Mouse (Mus musculus): ENCODE measurements around the gene Tas2r131. TPM values are rescaled to one million over a fixed set of nuclear protein-coding genes. Genes with fewer than 3 reads are reported as not detected.
"Not testable (repeated sequence)": the region's sequence is repeated elsewhere in the genome, so short reads cannot be mapped to it uniquely, and the experiment has no call there.

Gene Tas2r131
- polyA plus RNA-seq (2015; fragmentation: Nextera tagmentation; extraction: Ambion mirVana) = not detected in 2 replicates

- no peaks in the 10 kb centered on the region for H3K27me3 ChIP-seq
- ATAC-seq (ENCODE audit: low FRiP score, low read depth) = no peak
- H3K9me3 ChIP-seq = no peaks in the 10 kb centered on the region
- WGBS = 48% methylated on average over 1 of the region's 1 CpGs
- H3K4me1 ChIP-seq = no peaks in the 10 kb centered on the region
- no peak within 1 kb of the TSS for H3K4me2 ChIP-seq (replicated peaks)
- H3K4me3 ChIP-seq = no peak within 1 kb of the TSS
- H3K9ac ChIP-seq = no peak within 1 kb of the TSS
- no peak within 1 kb of the TSS for H3K27ac ChIP-seq
- H3K36me3 ChIP-seq = no peaks in the 10 kb centered on the region
Measured at GRCm38 (mm10) chr6:132957819-132958218, at the start of gene Tas2r131. TSS of gene Tas2r131 (minus strand) at chr6:132957919.

GRCm38 (mm10) chr6:132980865-132981264 is 23.1 kb upstream of the Tas2r131 start, which contains the start of gene Tas2r109:
TSS of gene Tas2r109 (minus strand) at chr6:132980965.
- Histone ChIP-seq H3K4me3 (no peak within 1 kb of the TSS), H3K27me3 (no peaks in the 10 kb centered on the region), H3K4me2 (replicated peaks) (no peak within 1 kb of the TSS), H3K9ac (no peak within 1 kb of the TSS), H3K36me3 (no peaks in the 10 kb centered on the region), H3K9me3 (no peaks in the 10 kb centered on the region), H3K27ac (no peak within 1 kb of the TSS), H3K4me1 (no peaks in the 10 kb centered on the region)
- no peak for ATAC-seq (ENCODE audit: low FRiP score, low read depth)
- 72% methylated on average over 2 of the region's 2 CpGs for WGBS

GRCm38 (mm10) chr6:132950802-132951201 is 6.9 kb downstream of the Tas2r131 start, which contains the start of gene Tas2r129:
TSS of gene Tas2r129 (plus strand) at chr6:132951102.
- WGBS = 76% methylated on average over 2 of the region's 2 CpGs
- H3K4me2 ChIP-seq (replicated peaks) = no peak within 1 kb of the TSS

GRCm38 (mm10) chr6:132941376-132941775 is 16.3 kb downstream of the Tas2r131 start:
- H3K27ac ChIP-seq; H3K9ac ChIP-seq; H3K27me3 ChIP-seq; H3K4me3 ChIP-seq; H3K4me2 ChIP-seq (replicated peaks); H3K36me3 ChIP-seq; ATAC-seq (ENCODE audit: low FRiP score, low read depth); H3K4me1 ChIP-seq; H3K9me3 ChIP-seq: not testable (repeated sequence)

More at GRCm38 (mm10) chr6:132950802-132951201, 6.9 kb downstream of the Tas2r131 start, which contains the start of gene Tas2r129:
- no peaks in the 10 kb centered on the region for H3K4me1 ChIP-seq
- H3K4me3 ChIP-seq = no peak within 1 kb of the TSS
- H3K27me3 ChIP-seq = no peaks in the 10 kb centered on the region
- H3K9ac ChIP-seq = no peak within 1 kb of the TSS
- H3K36me3 ChIP-seq = no peaks in the 10 kb centered on the region
- H3K27ac ChIP-seq = no peak within 1 kb of the TSS
- H3K9me3 ChIP-seq = no peaks in the 10 kb centered on the region
- ATAC-seq (ENCODE audit: low FRiP score, low read depth) = no peak

GRCm38 (mm10) chr6:132909351-132909750 is 48.4 kb downstream of the Tas2r131 start, which contains the start of gene Tas2r125:
TSS of gene Tas2r125 (plus strand) at chr6:132909651.
- ATAC-seq (ENCODE audit: low FRiP score, low read depth) = no peak

More at GRCm38 (mm10) chr6:132909351-132909750, 48.4 kb downstream of the Tas2r131 start, which contains the start of gene Tas2r125:
- H3K4me2 ChIP-seq (replicated peaks) = no peak within 1 kb of the TSS
- H3K36me3 ChIP-seq = no peaks in the 10 kb centered on the region
- H3K27ac ChIP-seq = no peak within 1 kb of the TSS
- H3K4me3 ChIP-seq = no peak within 1 kb of the TSS
- 86% methylated on average over 3 of the region's 3 CpGs for WGBS
- H3K9me3 ChIP-seq = no peaks in the 10 kb centered on the region
- no peak within 1 kb of the TSS for H3K9ac ChIP-seq
- H3K4me1 ChIP-seq = no peaks in the 10 kb centered on the region
- H3K27me3 ChIP-seq = no peaks in the 10 kb centered on the region

Other genes with a start within 250 kb of the Tas2r131 start
- gene Tas2r122, start 246.0 kb downstream of the Tas2r131 start, polyA plus RNA-seq (2015; fragmentation: Nextera tagmentation; extraction: Ambion mirVana) = not detected in 2 replicates
- gene Tas2r115, start 219.9 kb downstream of the Tas2r131 start, polyA plus RNA-seq (2015; fragmentation: Nextera tagmentation; extraction: Ambion mirVana) = not detected in 2 replicates
- not detected in 2 replicates for gene Tas2r124, start 203.2 kb downstream of the Tas2r131 start, polyA plus RNA-seq (2015; fragmentation: Nextera tagmentation; extraction: Ambion mirVana)
- not detected in 2 replicates for gene Tas2r102, start 195.8 kb downstream of the Tas2r131 start, polyA plus RNA-seq (2015; fragmentation: Nextera tagmentation; extraction: Ambion mirVana)
- not detected in 2 replicates for gene Tas2r136, start 179.8 kb downstream of the Tas2r131 start, polyA plus RNA-seq (2015; fragmentation: Nextera tagmentation; extraction: Ambion mirVana)
- gene Tas2r117, start 155.1 kb downstream of the Tas2r131 start, polyA plus RNA-seq (2015; fragmentation: Nextera tagmentation; extraction: Ambion mirVana) = not detected in 2 replicates
- gene Tas2r123, start 110.8 kb downstream of the Tas2r131 start, polyA plus RNA-seq (2015; fragmentation: Nextera tagmentation; extraction: Ambion mirVana) = not detected in 2 replicates
- gene Tas2r116, start 102.5 kb downstream of the Tas2r131 start, polyA plus RNA-seq (2015; fragmentation: Nextera tagmentation; extraction: Ambion mirVana) = not detected in 2 replicates
- not detected in 2 replicates for gene Tas2r110, start 89.9 kb downstream of the Tas2r131 start, polyA plus RNA-seq (2015; fragmentation: Nextera tagmentation; extraction: Ambion mirVana)
- not detected in 2 replicates for gene Tas2r113, start 64.9 kb downstream of the Tas2r131 start, polyA plus RNA-seq (2015; fragmentation: Nextera tagmentation; extraction: Ambion mirVana)
- gene Tas2r125, start 48.3 kb downstream of the Tas2r131 start, polyA plus RNA-seq (2015; fragmentation: Nextera tagmentation; extraction: Ambion mirVana) = not detected in 2 replicates
- gene Tas2r129, start 6.8 kb downstream of the Tas2r131 start, polyA plus RNA-seq (2015; fragmentation: Nextera tagmentation; extraction: Ambion mirVana) = not detected in 2 replicates
- gene Tas2r109, start 23.0 kb upstream of the Tas2r131 start, polyA plus RNA-seq (2015; fragmentation: Nextera tagmentation; extraction: Ambion mirVana) = not detected in 2 replicates
- not detected in 2 replicates for gene Tas2r103, start 79.2 kb upstream of the Tas2r131 start, polyA plus RNA-seq (2015; fragmentation: Nextera tagmentation; extraction: Ambion mirVana)
- not detected in 2 replicates for gene Tas2r140, start 97.9 kb upstream of the Tas2r131 start, polyA plus RNA-seq (2015; fragmentation: Nextera tagmentation; extraction: Ambion mirVana)
- 103 and 115 TPM in 2 replicates for gene Smim10l1, start 147.0 kb upstream of the Tas2r131 start, polyA plus RNA-seq (2015; fragmentation: Nextera tagmentation; extraction: Ambion mirVana)